Mouse (Mus musculus) heart, embryonic 14.5 days (tissue): ENCODE results near the gene Ccdc91. TPM values are rescaled to one million over a fixed set of nuclear protein-coding genes. Genes with fewer than 3 reads are reported as not detected.

Source experiments
- ATAC-seq: fragments of 200-750 bp; cut with Nextera tagmentation; 2 replicates; pipeline ENCODE4 v1.8.0; 2017; ENCODE audit warnings: low read depth, moderate TSS enrichment; ENCODE audit not compliant: insufficient number of reproducible peaks, insufficient read depth, low FRiP score
- H3K27ac ChIP-seq, 2 experiments: fragments of 200-500 bp in 1 of 2; fragments of 300-500 bp in 1 of 2; sonication (generic) in 1 of 2; replicated peaks in 1 of 2; 2 replicates each; pipeline ENCODE4 v1.5.1; 2012 to 2014; ENCODE audit warnings: low read depth in 2 of 2, low read length in 2 of 2, control low read depth in 1 of 2, mild to moderate bottlenecking in 1 of 2, mixed read lengths in 1 of 2; ENCODE audit not compliant: control insufficient read depth in 1 of 2, insufficient read depth in 1 of 2
- H3K27me3 ChIP-seq: fragments of 300-500 bp; sonication (generic); 2 replicates; pipeline ENCODE4 v1.6.1; 2014; ENCODE audit warnings: mild to moderate bottlenecking, low read length, control low read depth; ENCODE audit not compliant: control insufficient read depth, insufficient read depth
- H3K36me3 ChIP-seq: fragments of 300-500 bp; sonication (generic); 2 replicates; pipeline ENCODE4 v1.6.1; 2014; ENCODE audit warnings: mild to moderate bottlenecking, control low read depth, low read length, mixed read lengths; ENCODE audit not compliant: control insufficient read depth, insufficient read depth
- H3K4me1 ChIP-seq, 2 experiments: fragments of 200-500 bp in 1 of 2; fragments of 300-500 bp in 1 of 2; sonication (generic) in 1 of 2; 2 replicates each; pipeline ENCODE4 v1.6.1; 2012 to 2014; ENCODE audit warnings: low read length in 2 of 2, control low read depth in 1 of 2, mixed read lengths in 1 of 2; ENCODE audit not compliant: control insufficient read depth in 2 of 2, insufficient read depth in 2 of 2
- H3K4me2 ChIP-seq: fragments of 300-500 bp; sonication (generic); 2 replicates; pipeline ENCODE4 v1.6.1; 2014; ENCODE audit warnings: mild to moderate bottlenecking, low read length
- H3K4me3 ChIP-seq, 2 experiments: fragments of 200-500 bp in 1 of 2; fragments of 300-500 bp in 1 of 2; sonication (generic) in 1 of 2; 2 replicates each; pipeline ENCODE4 v1.5.1; 2012 to 2014; ENCODE audit warnings: low read length in 2 of 2, mild to moderate bottlenecking in 2 of 2, control low read depth in 1 of 2, low read depth in 1 of 2, moderate library complexity in 1 of 2; ENCODE audit not compliant: control insufficient read depth in 1 of 2, insufficient read depth in 1 of 2
- H3K9ac ChIP-seq: fragments of 300-500 bp; sonication (generic); 2 replicates; pipeline ENCODE4 v1.6.1; 2014; ENCODE audit warnings: mild to moderate bottlenecking, low read length
- H3K9me3 ChIP-seq: fragments of 300-500 bp; sonication (generic); 2 replicates; pipeline ENCODE4 v1.6.1; 2016; ENCODE audit warnings: low read length, control low read depth; ENCODE audit not compliant: control insufficient read depth
- WGBS: fragments of 180-500 bp; shearing (Covaris S2); extraction: QIAGEN DNeasy Blood & Tissue Kit; methylation state at CpG from one replicate; pipeline ENCODE4 v1.1.7; 2014; 5-methylcytosine and 5-hydroxymethylcytosine counted together
- polyA plus RNA-seq: library from polyadenylated mRNA; unstranded; fragments of >200 nt; fragmentation: Nextera tagmentation; extraction: Ambion mirVana; gene quantifications from 2 replicates; pipeline ENCODE4 v1.2.1, GENCODE M21; 2014

The Ccdc91 gene
- polyA plus RNA-seq, 1 experiment from 2014 or later: 25.1 TPM

GRCm38 (mm10) chr6:147662610-147663009, 187.0 kb downstream of the Ccdc91 start:
- Histone ChIP-seq H3K9me3 (no peaks in the 10 kb centered on the region), H3K27ac (no peak overlapping the region), H3K27me3 (no peaks in the 10 kb centered on the region), H3K9ac (no peak overlapping the region), H3K4me3 (no peak overlapping the region), H3K4me1 (peaks cover 0 to 2% of the 10 kb centered on the region in 2 experiments; a peak in 1 of 4 replicates), H3K4me2 (no peak overlapping the region), H3K36me3 (no peaks in the 10 kb centered on the region)
- no peak for ATAC-seq
- WGBS: 78% methylated on average over 2 of the region's 2 CpGs

DNA sequence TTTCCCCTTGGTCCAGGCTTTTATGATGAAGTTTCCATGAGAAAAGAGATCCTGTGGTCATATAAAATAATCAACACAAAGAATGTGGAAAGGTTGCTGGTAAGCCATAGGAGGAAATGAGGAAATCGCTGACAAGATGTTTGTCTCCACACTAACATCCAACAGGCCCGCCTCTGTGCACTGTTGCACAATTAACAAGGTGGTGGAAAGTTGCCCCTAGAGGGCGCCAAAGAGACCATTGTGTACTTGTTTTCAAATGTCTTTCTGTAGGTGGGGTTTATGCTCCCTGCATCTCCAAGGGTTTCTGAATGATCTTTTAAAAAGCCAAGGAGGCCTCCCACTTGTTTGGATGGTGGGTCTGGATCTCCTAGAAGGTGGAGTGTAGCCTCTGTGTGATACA, 188.7 kb downstream of the Ccdc91 start:
- Histone ChIP-seq H3K9me3 (no peaks in the 10 kb centered on the region), H3K27ac (no peak overlapping the region), H3K9ac (no peak overlapping the region), H3K27me3 (no peaks in the 10 kb centered on the region), H3K4me2 (no peak overlapping the region), H3K36me3 (no peaks in the 10 kb centered on the region), H3K4me3 (no peak overlapping the region), H3K4me1 (peaks cover 0 to 2% of the 10 kb centered on the region in 2 experiments; a peak in 1 of 4 replicates)
- WGBS: 51% methylated on average over 3 of the region's 3 CpGs
- no peak for ATAC-seq

DNA sequence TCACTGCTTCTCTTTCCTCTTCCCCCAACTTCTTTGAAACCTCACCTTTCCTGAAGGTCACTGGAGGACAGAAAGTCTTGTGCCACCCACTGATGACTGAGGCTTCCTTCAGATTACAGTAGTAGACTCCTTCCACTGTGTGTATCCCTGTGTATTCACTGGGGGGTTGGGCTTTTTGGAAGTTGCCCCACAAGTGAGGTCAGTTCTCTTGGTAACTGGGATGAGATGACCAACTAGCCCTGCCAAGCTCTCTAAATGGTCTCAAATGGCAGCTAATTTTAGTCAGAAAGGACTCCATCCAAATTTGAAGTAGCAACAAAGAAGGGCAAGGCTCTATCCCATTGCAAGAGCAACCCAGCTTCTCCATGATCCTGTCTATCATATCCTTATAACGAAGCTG, 195.7 kb downstream of the Ccdc91 start:
- WGBS: 71% methylated on average over 1 of the region's 1 CpGs
- no peak for ATAC-seq

DNA sequence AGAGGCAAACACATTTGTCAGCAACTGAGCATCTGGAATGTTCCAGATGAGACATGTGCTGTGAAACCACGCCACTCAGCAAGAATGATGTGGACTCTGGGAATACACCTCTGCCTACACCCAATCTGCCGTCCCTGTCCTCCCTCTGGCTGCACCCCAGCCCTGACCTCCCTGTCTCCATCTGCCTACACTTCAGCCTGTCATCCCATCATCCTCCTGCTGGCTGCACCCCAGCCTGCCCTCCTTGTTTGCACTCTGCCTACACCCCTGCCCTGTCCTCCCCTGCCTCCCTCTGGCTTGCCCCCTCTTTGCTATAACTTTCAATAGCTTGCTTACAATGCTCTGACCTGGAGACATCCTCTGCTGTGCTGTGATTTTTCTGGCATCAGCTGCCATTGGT, 196.9 kb downstream of the Ccdc91 start:
- 35% methylated on average over 2 of the region's 2 CpGs for WGBS
- H3K27ac ChIP-seq: no peak overlapping the region
- H3K4me2 ChIP-seq: no peak overlapping the region
- no peak overlapping the region for H3K9ac ChIP-seq
- H3K4me3 ChIP-seq: no peak overlapping the region
- no peaks in the 10 kb centered on the region for H3K9me3 ChIP-seq
- no peaks in the 10 kb centered on the region for H3K4me1 ChIP-seq
- no peaks in the 10 kb centered on the region for H3K27me3 ChIP-seq
- H3K36me3 ChIP-seq: no peaks in the 10 kb centered on the region
- ATAC-seq: no peak

More for the DNA sequence above, 195.7 kb downstream of the Ccdc91 start:
- no peaks in the 10 kb centered on the region for H3K4me1 ChIP-seq
- H3K9me3 ChIP-seq: no peaks in the 10 kb centered on the region
- no peak overlapping the region for H3K9ac ChIP-seq
- H3K27me3 ChIP-seq: no peaks in the 10 kb centered on the region
- H3K27ac ChIP-seq: no peak overlapping the region
- H3K36me3 ChIP-seq: no peaks in the 10 kb centered on the region
- H3K4me2 ChIP-seq: no peak overlapping the region
- no peak overlapping the region for H3K4me3 ChIP-seq

DNA sequence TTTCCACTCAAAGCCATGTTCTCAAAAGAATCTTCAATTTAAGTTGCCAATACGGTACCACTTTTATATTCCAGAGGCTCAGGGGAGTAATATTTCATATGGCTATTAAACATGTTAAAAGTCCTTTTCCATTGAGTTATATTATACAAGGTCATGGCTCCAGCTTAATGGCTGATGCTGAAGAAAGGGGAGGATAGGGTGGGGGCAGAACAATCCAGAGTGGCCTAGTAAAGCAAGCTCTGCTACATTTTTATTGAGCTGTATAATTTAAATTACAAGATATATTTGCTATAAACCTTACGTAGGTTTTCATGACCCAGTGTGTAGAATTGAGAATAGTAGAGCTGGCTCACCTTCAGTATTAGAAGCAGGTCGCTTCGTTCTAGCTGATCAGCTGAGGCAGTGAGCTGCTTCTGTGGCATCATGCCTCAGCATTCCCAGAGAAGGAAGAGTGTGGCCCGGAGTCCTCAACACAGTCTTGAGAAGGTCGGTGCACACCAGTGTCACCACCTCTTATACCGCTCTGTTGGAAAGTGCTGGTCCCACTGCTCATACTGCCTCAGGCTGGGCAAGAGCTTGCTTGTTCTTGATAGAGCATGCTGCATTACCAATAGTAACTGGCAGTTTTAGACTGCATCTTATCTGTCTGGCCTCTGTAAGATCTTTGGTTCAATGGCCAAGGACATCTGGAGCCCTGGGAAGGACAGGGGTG, 199.6 kb downstream of the Ccdc91 start:
- Histone ChIP-seq H3K27me3 (no peaks in the 10 kb centered on the region), H3K36me3 (no peaks in the 10 kb centered on the region), H3K4me3 (no peak overlapping the region), H3K4me1 (no peaks in the 10 kb centered on the region), H3K9me3 (no peaks in the 10 kb centered on the region), H3K27ac (no peak overlapping the region), H3K4me2 (no peak overlapping the region), H3K9ac (no peak overlapping the region)
- WGBS: 86% methylated on average over 7 of the region's 7 CpGs
- no peak for ATAC-seq

- H3K4me2 ChIP-seq: no peak overlapping the region
- no peak overlapping the region for H3K27ac ChIP-seq
- H3K36me3 ChIP-seq: no peaks in the 10 kb centered on the region
- H3K27me3 ChIP-seq: no peaks in the 10 kb centered on the region
- no peaks in the 10 kb centered on the region for H3K9me3 ChIP-seq
- no peak overlapping the region for H3K9ac ChIP-seq
- H3K4me3 ChIP-seq: no peak overlapping the region
- no peak for ATAC-seq
- WGBS: 96% methylated on average over 1 of the region's 1 CpGs
- no peaks in the 10 kb centered on the region for H3K4me1 ChIP-seq
These were observed 200.6 kb downstream of the Ccdc91 start for GRCm38 (mm10) chr6:147676214-147676613.

Other genes with a start within 250 kb of the Ccdc91 start
- 1.1 and 1.7 TPM in 2 replicates for gene Pthlh, start 211.6 kb upstream of the Ccdc91 start, polyA plus RNA-seq